Mouse (Mus musculus) heart, adult 11 months (tissue): ENCODE measurements around the gene Ripk1.

Source experiments
- DNase-seq: peaks from one replicate; pipeline ENCODE4 v3.0.0; 2022

The Ripk1 gene

DNA sequence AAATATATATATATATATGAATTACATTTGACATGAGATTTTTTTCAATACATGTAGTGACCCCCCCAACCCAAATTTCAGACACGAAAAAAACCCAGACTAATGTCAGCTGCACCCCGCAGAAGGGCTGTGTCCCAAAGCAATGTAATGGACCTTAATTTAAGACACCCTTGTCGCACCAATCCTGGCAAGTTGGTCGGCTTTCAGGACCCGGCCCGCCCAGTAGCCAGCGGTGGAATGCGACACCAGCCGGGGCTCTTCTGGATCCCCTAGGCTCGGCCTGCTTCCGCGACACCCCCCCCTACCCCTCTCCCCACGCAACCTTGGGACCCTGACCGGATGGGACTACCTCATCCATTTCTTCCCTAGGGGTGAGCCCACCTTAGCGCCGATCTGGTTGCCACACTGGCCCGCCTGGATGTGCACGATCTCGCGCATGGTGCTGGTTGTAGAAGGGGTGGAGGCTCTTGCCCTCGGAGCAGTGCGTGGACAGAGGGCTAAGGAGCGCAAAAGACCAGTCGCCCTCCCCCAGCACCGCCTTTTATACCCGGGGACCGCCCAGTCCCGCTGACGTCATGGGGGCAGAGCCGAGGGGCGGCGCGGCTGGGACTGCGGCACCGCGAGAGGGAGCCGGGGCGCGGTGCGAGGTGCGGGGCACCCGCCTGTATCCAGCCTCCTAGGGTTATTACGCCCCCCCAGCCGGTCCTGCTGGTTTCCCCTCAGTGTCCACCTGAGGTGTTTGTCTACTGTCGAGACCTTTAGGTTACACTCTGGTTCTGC is 75.5 kb downstream of the Ripk1 start, which contains the start of gene Tubb2a:
Tubb2a (minus strand) TSS at position 516 of the 780 bp plus-strand sequence.
- DNase-seq: peak; percentile 100

DNA sequence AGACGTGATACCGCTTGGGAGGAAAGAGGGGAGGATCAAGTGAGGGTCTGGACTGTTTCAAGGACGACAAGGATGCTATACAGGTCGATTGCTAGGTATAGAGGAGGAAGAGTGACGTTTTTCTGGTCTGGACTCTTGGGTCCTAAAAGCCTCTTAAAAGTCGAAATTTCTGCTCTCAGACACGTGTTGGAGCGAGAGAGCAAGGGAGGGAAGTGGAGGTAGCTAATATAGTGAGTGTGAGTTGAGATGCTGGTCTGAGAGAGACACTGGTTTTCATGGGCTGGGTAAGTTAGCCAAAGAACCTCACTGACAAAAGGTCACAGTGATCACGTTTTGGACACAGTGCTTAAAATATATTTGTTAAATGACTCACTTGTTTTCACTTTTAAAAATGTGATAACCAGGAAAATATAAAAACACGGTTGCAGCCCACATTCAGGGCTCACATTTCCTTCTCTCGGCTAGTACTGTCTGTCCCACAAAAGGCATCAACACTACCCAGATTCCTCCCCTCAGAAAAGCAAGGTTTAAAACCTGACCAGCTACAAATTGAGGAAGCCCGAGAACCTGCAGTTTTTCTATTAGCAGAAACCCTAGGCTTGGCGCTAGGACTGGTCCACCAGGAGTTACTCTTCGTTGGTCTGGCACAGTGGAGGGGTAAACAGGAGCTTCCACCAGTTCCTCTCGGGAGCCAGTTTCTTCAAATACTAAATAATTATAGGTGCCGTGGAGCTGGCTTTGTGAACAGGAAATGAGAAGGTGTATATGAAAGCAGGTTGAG is 76.5 kb downstream of the Ripk1 start:
- DNase-seq: peak; percentile 91

GRCm38 (mm10) chr13:34079801-34080200 is 77.6 kb downstream of the Ripk1 start:
- peak; percentile 79 for DNase-seq

- DNase-seq: peak; percentile 76
Measured at GRCm38 (mm10) chr13:34081926-34082325, 79.8 kb downstream of the Ripk1 start.

DNA sequence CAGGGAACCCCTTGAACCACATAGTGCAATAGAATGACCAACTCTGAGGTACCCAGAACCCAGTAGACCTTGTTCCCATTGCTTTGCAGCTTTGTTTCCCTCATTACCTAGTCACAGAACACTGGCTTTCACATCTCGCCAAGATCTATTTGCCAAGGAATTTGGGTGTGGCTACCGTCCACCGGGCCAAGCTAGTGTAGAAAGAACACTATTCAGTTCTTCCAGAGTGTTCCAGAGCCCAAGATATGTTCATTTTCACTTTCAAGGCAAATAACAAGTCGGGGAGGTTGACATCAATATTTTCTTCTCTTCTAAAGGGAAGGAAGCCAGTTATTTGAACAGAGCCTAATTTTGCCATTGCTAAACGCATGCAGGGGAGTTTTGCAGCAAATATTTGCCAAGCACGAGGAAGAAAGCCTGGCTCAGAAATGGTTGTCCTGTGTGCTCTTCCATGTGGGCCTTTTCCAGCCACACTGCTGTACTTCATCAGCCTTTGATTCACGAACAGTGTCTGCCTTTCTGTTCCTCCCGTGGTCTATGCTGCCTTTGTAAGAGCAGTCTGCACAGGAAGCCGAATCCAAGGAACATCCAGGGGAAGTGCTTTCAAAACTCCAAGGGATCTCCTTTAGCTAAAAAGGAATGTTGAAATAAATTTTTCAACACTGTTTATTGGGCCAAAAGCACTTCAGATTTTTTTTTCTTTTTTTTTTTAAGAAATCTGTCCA is 82.0 kb downstream of the Ripk1 start:
- DNase-seq: peak; percentile 98
